17 mouse cellular contexts compared by ENCODE assay signal in the genomic region with DNA sequence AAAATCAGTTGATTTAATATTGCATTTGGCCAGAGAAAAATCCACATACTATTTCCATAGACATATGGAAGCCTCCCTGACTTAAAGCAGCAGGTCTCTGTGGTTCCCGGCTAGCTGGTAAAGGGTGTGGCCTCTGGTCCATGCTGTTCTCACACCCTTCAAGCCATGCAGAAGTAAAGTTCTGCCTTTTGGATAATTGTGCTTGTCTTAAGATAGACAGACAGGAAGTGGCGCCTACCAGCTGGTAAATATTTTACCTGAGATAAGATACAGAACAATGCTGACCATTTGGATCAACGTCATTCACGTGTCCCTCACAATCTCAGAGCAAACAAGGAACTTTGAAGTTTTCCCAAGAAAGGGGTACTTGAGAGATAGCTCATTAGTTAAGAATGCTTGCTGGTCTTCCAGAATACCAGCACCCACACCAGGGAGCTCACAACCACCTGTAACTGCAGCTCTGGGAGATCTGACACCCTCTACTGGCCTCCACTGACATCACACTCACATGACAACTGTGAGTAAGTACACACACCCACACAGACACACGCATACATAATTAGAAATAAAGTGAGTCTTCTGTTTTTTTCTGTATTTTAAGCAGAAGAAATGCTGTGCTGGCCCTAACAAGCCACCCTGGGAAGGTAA. TPM values are rescaled to one million over a fixed set of nuclear protein-coding genes. Genes with fewer than 3 reads are reported as not detected.
"Had no signal": no experiment of that assay in that cellular context is flagged by ENCODE, and none has a peak within 500 bp of the region (broad histone marks: within the 10 kb centered on the region; RNA-seq: fewer than 3 reads in every experiment).

No protein-coding gene starts in this region.

- H3K4me2 ChIP-seq: limb, embryonic 13.5 days; liver, embryonic 15.5 days; midbrain, embryonic 11.5 days; midbrain, embryonic 15.5 days had no signal

- ATAC-seq: lung, postnatal 0 days; midbrain, embryonic 15.5 days had no signal

- H3K9ac ChIP-seq: limb, embryonic 13.5 days; liver, embryonic 15.5 days; midbrain, embryonic 15.5 days had no signal

- H3K4me1 ChIP-seq: limb, embryonic 13.5 days; liver, embryonic 15.5 days; megakaryocyte, embryonic 14.5 days had no signal

- H3K27me3 ChIP-seq: limb, embryonic 13.5 days; liver, embryonic 15.5 days; megakaryocyte, embryonic 14.5 days; midbrain, embryonic 15.5 days had no signal

- H3K4me3 ChIP-seq: limb, embryonic 13.5 days; liver, embryonic 15.5 days; megakaryocyte, embryonic 14.5 days; midbrain, embryonic 15.5 days had no signal

- H3K9me3 ChIP-seq: liver, embryonic 15.5 days; midbrain, embryonic 15.5 days had no signal

- H3K36me3 ChIP-seq: liver, embryonic 15.5 days; midbrain, embryonic 15.5 days had no signal

- DNase-seq: kidney, adult 11 months; kidney, adult 9 months; left cerebral cortex, postnatal 4 days; lung, adult 2 months; right cerebral cortex, postnatal 14 days; thymus, postnatal 4 days had no signal

- H3K27ac ChIP-seq: kidney, postnatal 0 days; limb, embryonic 13.5 days; liver, embryonic 15.5 days; macrophage; midbrain, embryonic 15.5 days had no signal

RNA-seq across cellular contexts. Expression of a gene that starts 7.6 kb away (rescaled TPM):
- polyA plus RNA-seq: large intestine, adult 2 months; liver, adult 2 months; macrophage; thymus, postnatal 0 days had no signal

RNA-seq across cellular contexts. Expression of a gene that starts 25.9 kb away (rescaled TPM):
- polyA plus RNA-seq: liver, adult 2 months; macrophage; midbrain, embryonic 11.5 days had no signal
